Mouse (Mus musculus): ENCODE results near the gene Slc6a21.

Slc6a21 gene

GRCm38 (mm10) chr7:45255822-45256221 lies 21.5 kb upstream of the Slc6a21 start:
- DNase-seq (ENCODE audit: low spot score in 2 of 2), result peak in 1 of 2 experiments; percentile 63

DNA sequence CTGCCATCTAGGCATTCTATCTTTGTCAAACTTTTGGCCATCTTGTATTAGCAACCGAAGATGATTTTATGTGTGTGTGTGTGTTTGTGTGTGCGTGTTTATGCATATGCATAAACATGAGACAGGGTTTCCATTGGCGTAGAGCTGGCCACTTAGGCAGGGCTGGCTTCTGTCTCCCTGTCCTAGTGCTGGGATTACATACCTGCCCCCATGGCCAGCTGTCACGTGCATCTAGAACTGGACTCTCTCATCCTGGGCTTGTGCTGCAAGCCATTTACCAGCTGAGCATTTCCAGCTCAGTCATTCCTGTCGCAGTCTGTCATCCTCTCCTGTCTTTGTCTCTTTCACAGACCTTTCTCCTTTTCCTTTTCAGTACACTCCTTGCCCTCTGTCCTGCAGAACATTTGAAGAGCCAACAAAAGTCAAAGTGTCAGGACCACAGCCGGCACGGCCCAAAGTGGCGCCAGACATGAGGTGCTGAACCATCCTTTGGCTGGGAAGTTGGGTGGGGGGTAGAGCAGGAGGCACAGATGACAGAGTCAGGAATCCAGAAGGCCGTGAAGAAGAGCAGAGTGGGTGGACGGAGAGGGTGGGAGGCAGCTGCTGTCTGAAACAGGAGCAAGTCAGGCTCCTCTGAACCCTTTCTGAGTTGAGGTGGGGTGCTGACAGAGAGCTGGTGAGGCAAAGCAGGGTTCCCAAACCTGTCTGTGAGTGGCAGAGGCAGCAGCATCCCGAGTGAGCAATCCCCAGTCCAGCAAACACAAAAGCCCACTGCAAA lies 20.1 kb upstream of the Slc6a21 start:
- DNase-seq (ENCODE audit: low spot score in 2 of 2), result no peak

- no peak for DNase-seq (ENCODE audit: low spot score in 2 of 2)
Measured at GRCm38 (mm10) chr7:45259281-45259680, 18.0 kb upstream of the Slc6a21 start.

DNA sequence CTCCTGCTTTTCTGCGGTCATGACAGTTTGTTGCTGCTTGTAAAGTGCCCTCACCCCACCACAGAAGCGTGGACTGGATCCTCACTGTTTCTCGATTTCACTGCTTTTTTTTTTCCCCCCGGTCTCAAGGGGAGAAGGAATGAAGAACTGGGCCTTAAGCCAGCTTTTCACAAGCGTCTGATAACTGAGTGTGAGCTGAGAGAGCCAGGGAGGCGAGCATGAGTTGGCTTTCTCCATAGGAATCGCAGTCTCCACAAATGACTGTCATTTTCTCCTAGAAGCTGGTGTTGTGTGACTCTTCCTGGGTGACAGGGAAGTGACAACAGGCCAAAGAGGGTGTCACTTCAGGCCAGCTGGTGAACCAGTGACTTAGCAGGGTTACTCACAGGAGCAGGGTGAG lies 15.0 kb upstream of the Slc6a21 start:
- no peak for DNase-seq (ENCODE audit: low spot score in 2 of 2)

GRCm38 (mm10) chr7:45263006-45263607 lies 14.2 kb upstream of the Slc6a21 start:
- no peak for DNase-seq (ENCODE audit: low spot score in 2 of 2)

DNA sequence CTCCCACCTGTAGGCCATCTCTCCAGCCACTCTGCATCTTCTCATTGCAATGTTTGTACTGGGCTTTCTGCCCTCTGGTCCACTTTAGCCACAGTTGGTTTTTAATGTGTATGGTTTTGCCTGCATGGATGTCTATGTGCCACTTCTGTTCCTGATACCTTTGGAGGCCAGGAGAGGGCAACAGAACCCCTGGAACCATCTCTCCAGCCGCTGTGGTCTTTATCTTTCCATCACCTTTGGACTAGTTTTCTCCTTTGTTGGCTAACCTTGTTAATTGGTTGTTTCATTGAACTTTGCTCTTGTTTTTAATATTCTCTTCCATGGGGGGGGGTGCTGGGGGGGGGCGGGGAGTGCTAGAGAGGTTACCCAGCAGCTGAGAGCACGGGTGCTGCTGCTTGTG lies 13.0 kb upstream of the Slc6a21 start:
- no peak for DNase-seq (ENCODE audit: low spot score in 2 of 2)

DNA sequence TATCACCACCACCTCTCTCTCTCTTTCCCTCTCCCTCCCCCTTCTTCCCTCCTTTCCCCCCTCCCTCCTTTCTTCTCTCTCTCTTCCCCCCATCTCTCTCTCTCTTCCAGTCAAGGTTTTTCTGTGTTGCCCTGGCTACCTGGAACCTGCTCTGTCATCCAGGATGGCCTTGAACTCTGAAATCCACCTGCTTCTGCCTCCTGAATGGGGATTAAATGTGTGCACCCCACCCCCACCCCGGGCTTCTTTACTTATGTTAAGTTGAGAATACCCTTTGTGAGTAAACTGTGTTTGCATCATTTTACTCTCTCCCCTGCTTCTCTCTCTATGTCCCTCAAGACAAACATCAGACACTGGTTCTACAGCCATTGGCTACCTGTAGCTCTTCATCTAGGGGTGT lies 11.8 kb upstream of the Slc6a21 start:
- DNase-seq (ENCODE audit: low spot score in 2 of 2), result no peak

- no peak for DNase-seq (ENCODE audit: low spot score in 2 of 2)
Measured at GRCm38 (mm10) chr7:45272786-45273412, 4.4 kb upstream of the Slc6a21 start.

GRCm38 (mm10) chr7:45273672-45274071 lies 3.6 kb upstream of the Slc6a21 start:
- DNase-seq (ENCODE audit: low spot score in 2 of 2), result no peak

DNA sequence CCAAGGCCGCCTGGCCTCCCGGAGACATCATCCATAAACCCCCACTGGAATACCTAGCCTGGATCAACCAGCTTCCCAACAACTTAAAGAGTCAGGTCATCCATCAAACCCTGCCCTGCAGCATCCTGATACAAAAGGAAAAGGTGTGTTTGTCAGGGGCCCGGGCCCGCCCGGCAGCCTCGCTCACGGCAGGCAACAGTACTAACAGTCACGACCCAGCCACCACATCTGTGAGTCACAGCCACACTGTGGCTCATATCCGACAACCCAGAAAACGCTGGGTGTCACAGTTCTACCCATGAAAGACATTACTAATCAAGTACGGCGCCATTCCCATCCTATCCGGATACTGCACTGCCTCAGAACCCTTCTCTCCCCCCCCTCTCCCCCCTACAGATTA lies 9.2 kb downstream of the Slc6a21 start:
- DNase-seq (ENCODE audit: low spot score in 2 of 2), result no peak

- no peak for DNase-seq (ENCODE audit: low spot score in 2 of 2)
Measured at GRCm38 (mm10) chr7:45296626-45297025, 19.3 kb downstream of the Slc6a21 start.

- DNase-seq (ENCODE audit: low spot score in 2 of 2), result no peak
Measured at GRCm38 (mm10) chr7:45297563-45297962, 20.2 kb downstream of the Slc6a21 start.

- DNase-seq (ENCODE audit: low spot score in 2 of 2), result peak; percentile 41 to 44
Measured at GRCm38 (mm10) chr7:45299752-45300151, 22.4 kb downstream of the Slc6a21 start.

GRCm38 (mm10) chr7:45300270-45300669 lies 23.0 kb downstream of the Slc6a21 start:
- DNase-seq (ENCODE audit: low spot score in 2 of 2), result peak; percentile 54 to 65

- DNase-seq (ENCODE audit: low spot score in 2 of 2), result no peak
Measured at GRCm38 (mm10) chr7:45302626-45303025, 25.3 kb downstream of the Slc6a21 start.

DNA sequence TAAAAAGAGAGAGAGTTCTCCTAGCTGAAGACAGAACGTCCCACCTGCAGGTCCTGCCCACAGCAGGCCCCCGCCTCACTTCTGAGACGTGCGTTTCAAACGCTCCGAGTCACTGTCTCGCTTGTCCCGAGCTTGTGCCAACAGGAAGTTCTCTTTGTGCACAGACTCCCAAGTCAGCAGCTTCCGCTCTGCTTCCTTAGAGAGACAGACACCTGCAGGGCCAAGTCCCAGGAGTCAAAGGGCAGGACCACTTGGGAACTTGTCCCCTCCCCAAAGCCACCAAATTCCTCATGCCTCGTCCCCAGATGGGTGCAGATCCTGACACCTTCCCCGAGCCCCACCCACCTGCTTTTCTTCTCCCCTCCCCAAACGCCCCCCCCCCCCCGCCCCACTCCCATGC lies 27.6 kb downstream of the Slc6a21 start:
- no peak for DNase-seq (ENCODE audit: low spot score in 2 of 2)

GRCm38 (mm10) chr7:45305275-45305674 lies 28.0 kb downstream of the Slc6a21 start:
- peak in 1 of 2 experiments; percentile 48 for DNase-seq (ENCODE audit: low spot score in 2 of 2)

GRCm38 (mm10) chr7:45308551-45309240 lies 31.4 kb downstream of the Slc6a21 start:
- DNase-seq (ENCODE audit: low spot score in 2 of 2), result no peak

DNA sequence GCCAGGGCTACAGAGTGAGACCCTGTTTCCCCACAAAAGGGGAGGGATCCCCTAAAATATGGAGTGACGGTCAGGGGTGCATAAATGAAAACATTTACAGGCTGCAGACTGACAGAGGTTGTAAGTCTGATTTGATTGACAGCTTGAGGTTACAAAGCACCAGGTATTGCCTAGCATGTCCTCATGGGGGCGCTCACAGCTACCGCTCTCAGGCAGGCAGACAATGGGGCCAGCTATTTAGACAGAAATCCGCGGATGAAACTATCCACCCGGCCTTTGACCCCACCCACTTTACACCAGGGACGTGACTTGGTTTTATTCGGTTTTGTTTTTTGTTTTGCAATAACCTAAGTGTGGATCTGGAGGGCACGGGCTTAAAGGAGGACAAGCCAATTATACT lies 32.1 kb downstream of the Slc6a21 start:
- peak in 1 of 2 experiments; percentile 40 for DNase-seq (ENCODE audit: low spot score in 2 of 2)

DNA sequence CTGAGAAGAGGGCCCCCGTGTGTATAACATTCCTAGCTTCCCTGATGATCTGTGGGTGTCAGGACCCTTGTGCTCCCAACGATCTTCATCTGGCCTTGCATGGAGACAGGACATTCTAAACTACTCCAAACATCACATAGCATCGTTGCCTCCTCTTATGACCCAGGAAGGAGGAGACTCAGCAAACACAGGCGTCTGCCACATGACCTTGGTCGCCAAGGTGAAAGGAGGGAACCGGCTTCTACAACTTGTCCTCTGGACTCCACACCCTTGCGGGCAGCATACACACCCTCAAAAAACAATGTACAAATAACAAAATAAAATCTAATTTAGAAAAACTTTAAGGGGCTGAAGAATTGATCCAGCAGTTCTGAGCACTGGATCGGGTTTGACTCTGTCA lies 34.7 kb downstream of the Slc6a21 start:
- DNase-seq (ENCODE audit: low spot score in 2 of 2), result no peak

- no peak for DNase-seq (ENCODE audit: low spot score in 2 of 2)
Measured at GRCm38 (mm10) chr7:45312686-45313453, 35.6 kb downstream of the Slc6a21 start.

GRCm38 (mm10) chr7:45313495-45313894 lies 36.2 kb downstream of the Slc6a21 start:
- no peak for DNase-seq (ENCODE audit: low spot score in 2 of 2)
